Mouse (Mus musculus): Measurements from ENCODE around the gene Chchd4.

Gene Chchd4

GRCm38 (mm10) chr6:91472868-91473804 is at the start of gene Chchd4, which contains the start of gene Tmem43:
TSS of gene Chchd4 (minus strand) at chr6:91473546.
TSS of gene Tmem43 (plus strand) at chr6:91473703.
- peak; percentile 99 for DNase-seq (ENCODE audit: low read depth, low spot score)

- DNase-seq (ENCODE audit: low read depth, low spot score): no peak
Measured at GRCm38 (mm10) chr6:91522816-91523215, 49.5 kb upstream of the Chchd4 start.

GRCm38 (mm10) chr6:91518454-91519020 is 45.2 kb upstream of the Chchd4 start:
- peak; percentile 76 for DNase-seq (ENCODE audit: low read depth, low spot score)

- DNase-seq (ENCODE audit: low read depth, low spot score): peak; percentile 98
Measured at GRCm38 (mm10) chr6:91515545-91516449, 42.5 kb upstream of the Chchd4 start, which contains the start of the genes Xpc and Lsm3. TSS of gene Xpc (minus strand) at chr6:91515888. TSS of gene Lsm3 (plus strand) at chr6:91515928.

- DNase-seq (ENCODE audit: low read depth, low spot score): no peak
Measured at GRCm38 (mm10) chr6:91514737-91515362, 41.5 kb upstream of the Chchd4 start.

- no peak for DNase-seq (ENCODE audit: low read depth, low spot score)
Measured at GRCm38 (mm10) chr6:91514135-91514534, 40.8 kb upstream of the Chchd4 start.

- no peak for DNase-seq (ENCODE audit: low read depth, low spot score)
Measured at GRCm38 (mm10) chr6:91510211-91510610, 36.9 kb upstream of the Chchd4 start.

- peak; percentile 76 for DNase-seq (ENCODE audit: low read depth, low spot score)
Measured at GRCm38 (mm10) chr6:91509326-91509725, 36.0 kb upstream of the Chchd4 start.

GRCm38 (mm10) chr6:91508041-91508440 is 34.7 kb upstream of the Chchd4 start:
- DNase-seq (ENCODE audit: low read depth, low spot score): no peak

- no peak for DNase-seq (ENCODE audit: low read depth, low spot score)
Measured at GRCm38 (mm10) chr6:91506036-91506435, 32.7 kb upstream of the Chchd4 start.

GRCm38 (mm10) chr6:91503302-91503701 is 30.0 kb upstream of the Chchd4 start:
- no peak for DNase-seq (ENCODE audit: low read depth, low spot score)

- DNase-seq (ENCODE audit: low read depth, low spot score): no peak
Measured at GRCm38 (mm10) chr6:91494526-91494925, 21.2 kb upstream of the Chchd4 start.

GRCm38 (mm10) chr6:91493053-91493452 is 19.7 kb upstream of the Chchd4 start:
- no peak for DNase-seq (ENCODE audit: low read depth, low spot score)

GRCm38 (mm10) chr6:91491004-91491403 is 17.7 kb upstream of the Chchd4 start:
- DNase-seq (ENCODE audit: low read depth, low spot score): no peak

- DNase-seq (ENCODE audit: low read depth, low spot score): peak; percentile 83
Measured at GRCm38 (mm10) chr6:91489872-91490271, 16.5 kb upstream of the Chchd4 start.

- peak; percentile 89 for DNase-seq (ENCODE audit: low read depth, low spot score)
Measured at GRCm38 (mm10) chr6:91488496-91489212, 15.3 kb upstream of the Chchd4 start.

- DNase-seq (ENCODE audit: low read depth, low spot score): no peak
Measured at GRCm38 (mm10) chr6:91486736-91487453, 13.5 kb upstream of the Chchd4 start.

GRCm38 (mm10) chr6:91483371-91483770 is 10.0 kb upstream of the Chchd4 start:
- DNase-seq (ENCODE audit: low read depth, low spot score): no peak

- no peak for DNase-seq (ENCODE audit: low read depth, low spot score)
Measured at GRCm38 (mm10) chr6:91476541-91476940, 3.2 kb upstream of the Chchd4 start.

Measured in brain, adult 2 months (tissue).